Mouse (Mus musculus): Measurements from ENCODE around the gene Adgra3.
A peak's percentile ranks its signal among the peaks of the same experiment; 100 is the strongest.

The Adgra3 gene

DNA sequence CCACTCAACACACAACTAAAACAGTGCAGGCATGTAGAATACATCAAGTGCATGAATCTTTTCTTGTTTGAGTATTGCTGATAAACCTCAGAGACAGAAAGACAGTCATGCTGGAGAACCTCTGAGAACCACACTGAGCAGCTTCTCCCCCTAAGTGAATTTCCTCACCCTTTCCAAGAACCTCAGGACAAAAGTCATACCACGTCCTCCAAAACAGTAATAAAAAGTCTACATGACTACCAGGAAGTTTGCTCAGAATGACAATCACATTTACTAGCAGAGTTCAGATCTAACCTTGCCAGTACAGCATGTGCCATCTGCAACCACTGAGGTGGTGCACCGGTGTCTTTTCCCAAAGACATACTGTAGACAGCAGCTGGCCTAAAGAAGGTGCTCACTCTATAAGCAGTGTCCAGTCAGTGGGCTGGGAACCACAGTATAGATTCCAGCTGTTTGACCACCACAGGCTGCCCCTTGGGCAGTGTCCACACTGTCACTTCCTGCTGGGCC is 27.0 kb downstream of the Adgra3 start:
- no peak for DNase-seq

DNA sequence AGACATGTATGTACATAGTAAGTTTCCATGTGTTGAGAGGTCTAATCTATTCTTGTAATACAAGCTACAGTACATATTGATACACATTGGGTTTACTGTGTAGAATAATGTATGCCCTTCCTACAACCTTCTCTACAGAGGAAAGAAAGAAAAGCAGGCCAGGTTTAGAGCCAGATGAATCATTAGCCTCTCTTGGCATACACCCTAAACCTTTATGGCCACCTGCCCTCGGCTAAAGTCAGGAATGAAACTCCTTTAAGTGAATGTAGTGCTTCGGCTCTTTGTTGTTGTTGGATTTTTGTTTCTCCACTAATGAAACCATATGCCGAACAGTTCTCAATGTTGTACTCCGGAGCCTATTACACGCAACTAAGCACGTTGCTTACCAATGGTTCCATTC is 27.5 kb downstream of the Adgra3 start:
- peak; percentile 29 to 41 for DNase-seq

DNA sequence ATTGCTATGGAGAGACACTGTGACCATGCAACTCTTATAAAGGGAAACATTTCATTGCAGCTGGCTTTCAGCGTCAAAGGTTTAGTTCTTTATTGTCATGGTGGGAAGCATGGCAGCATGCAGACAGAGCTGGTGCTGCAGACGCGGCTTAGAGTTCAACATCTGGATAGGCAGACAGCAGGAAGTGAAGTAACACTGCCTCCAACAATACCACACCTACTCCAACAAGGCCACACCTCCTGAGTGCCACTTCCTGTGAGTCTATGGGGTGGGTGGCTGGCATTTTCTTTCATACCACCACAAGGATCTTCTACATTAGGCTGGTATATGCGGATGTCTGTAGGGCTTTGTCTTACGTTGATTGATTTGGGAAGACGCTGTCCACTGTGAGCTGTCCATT is 29.1 kb downstream of the Adgra3 start:
- no peak for DNase-seq

- peak in 1 of 2 experiments; percentile 38 for DNase-seq
These were observed 31.2 kb downstream of the Adgra3 start for GRCm38 (mm10) chr5:50027561-50027960.

DNA sequence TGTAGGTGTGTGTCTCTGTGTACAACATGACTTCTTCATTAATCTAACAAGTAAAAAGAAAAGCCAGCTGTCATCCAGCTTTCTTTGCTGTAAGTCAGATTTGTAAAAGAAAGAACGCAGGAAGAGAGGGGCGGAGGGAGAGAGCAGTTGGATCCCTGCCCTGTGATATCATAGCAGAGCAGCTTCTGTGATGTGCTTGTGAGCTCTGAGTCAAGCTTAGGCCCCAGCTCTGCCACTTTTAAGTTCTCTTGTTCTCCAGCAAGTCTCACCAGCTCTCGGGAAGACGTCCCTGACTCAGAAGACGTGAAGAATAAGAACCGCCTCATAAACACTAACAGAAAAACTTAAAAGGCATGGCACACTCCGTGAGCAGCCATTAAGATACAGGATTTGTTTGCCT is 31.8 kb downstream of the Adgra3 start:
- DNase-seq: no peak

DNA sequence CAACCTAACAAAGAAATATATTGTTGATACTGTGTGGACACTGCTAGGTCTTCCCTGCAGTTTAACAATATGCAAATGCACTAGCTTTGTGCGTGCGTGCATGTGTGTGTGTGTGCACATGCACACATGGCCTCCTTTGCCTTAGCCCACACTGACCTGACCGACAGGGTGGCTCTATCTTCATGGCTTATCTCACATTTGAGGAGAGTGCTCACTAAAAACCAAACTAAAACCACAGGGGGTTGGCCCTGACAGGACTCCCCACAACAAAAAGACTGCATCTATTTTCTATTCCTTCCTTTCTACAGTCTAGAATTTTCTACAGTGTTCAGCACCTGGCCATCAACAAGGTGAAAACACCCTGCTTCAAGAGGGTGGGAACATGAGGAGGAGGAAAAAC is 32.7 kb downstream of the Adgra3 start:
- DNase-seq: no peak

- DNase-seq: no peak
These were observed 34.7 kb downstream of the Adgra3 start for GRCm38 (mm10) chr5:50024097-50024496.

- no peak for DNase-seq
These were observed 42.7 kb downstream of the Adgra3 start for GRCm38 (mm10) chr5:50015987-50016587.

DNA sequence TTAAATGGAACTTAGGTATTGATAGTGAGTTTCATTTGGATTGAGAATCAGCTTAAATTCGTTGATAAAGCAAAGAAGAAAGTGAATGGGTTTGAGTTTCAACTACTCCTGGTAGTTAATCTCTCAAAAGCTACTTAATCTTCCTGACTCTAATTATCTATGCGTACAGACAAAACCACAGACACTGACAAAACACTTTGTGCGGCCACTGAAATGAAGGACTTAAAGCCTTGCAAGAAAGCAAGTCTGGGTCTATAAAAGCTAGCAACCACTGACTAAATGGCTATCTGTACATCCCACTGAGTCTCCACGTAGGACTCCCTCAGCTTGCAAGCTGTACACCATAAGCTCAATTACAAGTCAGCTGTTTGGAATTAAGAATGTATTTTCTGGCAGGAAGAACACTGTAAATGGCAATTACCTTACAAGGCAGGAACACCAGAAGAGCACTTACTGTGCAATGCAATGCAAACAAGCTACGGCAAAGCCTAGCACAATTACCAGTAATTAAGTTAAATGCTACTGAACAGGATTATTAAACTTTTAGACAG is 43.6 kb downstream of the Adgra3 start:
- no peak for DNase-seq

DNA sequence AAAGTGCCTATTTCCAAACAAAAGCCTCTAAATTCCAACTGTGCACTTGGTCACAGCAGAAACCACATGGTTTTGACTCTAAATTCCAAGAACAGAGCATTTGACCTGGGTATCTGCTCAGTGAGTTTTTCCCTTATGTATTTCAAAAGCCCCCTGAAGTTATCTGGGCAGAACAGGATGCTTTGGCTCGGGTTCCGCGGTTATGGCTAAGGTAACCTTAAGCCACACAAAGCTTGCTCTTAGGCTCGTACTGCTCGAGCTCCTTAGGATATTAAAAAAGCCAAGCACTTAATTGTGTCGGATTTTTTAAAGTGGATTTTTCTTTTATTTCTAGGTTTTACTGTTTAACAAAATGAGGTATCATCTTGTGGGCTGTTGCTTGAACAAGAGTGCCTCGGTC is 44.1 kb downstream of the Adgra3 start:
- DNase-seq: no peak

DNA sequence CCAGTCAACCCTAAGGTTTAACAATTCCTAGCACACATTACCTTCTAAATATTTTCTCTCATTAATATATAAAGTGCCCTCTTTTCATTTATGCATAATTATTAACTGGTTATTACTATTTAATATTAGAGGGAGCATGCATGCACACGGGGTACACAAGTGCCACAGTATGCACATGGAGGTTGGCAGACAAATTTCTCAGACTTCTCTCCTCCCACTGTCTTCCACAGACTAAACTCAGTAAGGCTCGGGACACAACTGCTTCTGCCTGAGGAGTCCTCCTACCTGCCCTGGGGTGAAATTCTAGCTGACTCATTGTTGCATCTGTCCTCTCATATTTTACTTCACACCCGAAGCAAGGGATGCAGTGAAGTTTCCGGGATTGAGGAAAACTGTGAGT is 44.8 kb downstream of the Adgra3 start:
- no peak for DNase-seq

- no peak for DNase-seq
These were observed 50.0 kb downstream of the Adgra3 start for GRCm38 (mm10) chr5:50008841-50009240.

DNA sequence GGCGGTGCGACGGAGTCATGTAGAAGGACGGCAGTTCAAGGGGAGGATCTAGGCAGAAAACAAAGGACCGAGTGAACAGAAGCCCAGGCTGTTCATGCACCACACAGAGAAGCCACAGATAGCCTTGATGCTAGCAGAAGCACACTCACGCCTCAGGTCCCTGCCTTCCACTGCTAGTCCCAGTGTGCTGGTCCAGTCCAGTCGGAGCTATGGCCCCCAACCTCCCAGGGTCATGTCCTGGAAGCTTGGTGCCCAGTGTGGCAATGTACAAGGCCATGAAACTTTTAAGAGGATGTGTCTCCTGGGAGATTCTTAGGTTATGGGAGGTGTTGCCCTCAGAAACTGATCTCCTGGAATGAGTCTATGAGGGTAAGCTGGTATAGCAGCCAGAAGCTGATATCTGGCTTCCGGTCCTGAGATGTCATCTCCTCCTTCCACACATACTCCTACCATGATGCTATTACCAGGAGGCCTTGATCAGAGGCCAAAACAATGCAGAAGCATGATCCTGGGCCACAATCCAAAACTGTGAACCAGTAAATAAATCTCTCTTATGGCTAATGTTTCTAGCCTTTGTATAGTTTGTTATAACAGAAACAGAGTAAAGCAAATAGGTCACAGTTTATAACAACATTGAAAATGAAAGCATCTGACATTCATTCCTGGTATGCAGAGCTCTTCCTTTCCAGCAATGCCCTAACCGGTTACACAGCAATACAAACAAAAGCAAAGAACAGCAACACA is 51.7 kb downstream of the Adgra3 start:
- no peak for DNase-seq

DNA sequence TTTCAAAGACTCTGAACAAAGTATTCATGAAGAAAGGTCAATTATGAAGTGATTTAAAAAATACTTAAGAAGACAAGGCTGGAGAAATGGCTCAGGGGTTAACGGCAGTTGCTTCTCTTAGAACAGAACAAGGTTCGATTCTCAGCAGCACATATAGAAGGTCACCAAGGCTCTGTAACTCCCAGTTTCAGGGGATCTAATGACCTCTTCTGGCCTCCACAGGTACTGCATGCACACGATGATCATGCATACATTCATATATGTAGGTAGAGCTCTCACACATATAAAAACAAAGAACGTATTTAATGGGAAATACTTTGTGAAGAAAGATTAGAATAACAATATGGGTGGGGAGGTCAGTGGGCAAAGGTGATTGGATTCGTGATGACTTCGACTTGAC is 56.5 kb downstream of the Adgra3 start:
- peak; percentile 14 to 59 for DNase-seq

DNA sequence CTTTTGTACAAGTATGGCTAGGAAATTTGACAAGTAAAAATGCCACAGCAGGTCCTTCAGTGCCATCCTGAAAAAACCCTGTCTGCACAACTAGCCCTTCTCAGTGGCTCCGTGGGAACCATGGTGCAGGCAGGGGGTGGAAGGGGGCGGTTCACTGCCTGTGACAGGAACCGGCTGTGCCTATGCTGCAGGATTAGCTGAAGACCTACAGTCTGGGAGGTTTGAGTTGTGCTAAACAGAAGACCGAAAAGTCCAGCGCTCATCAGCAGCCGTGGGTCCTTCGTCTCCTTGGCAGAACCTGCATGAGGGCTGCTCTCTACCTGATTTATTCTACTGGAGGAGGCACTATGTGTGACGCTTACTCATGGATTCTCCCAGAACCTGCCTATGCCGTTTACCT is 59.0 kb downstream of the Adgra3 start:
- no peak for DNase-seq

- DNase-seq: no peak
These were observed 61.8 kb downstream of the Adgra3 start for GRCm38 (mm10) chr5:49997019-49997418.

DNA sequence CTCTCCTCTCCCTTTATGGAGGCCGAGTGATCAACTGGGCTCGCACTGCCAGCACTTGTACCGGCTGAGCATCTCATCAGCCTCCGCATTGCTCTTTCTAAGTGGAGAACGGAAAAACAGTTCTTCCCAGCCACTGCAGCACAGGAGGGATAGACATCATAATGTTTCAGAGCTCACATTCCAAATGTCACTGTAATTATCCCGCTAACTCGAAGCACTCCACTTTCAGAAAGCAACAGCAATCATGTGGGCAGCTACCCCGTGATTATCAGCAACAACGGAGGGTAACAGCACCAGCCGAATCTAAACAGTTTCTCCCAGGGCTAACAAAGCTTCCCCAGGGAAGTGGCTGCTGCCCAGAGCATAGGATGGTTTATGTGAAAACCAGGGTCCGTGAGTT is 62.3 kb downstream of the Adgra3 start:
- DNase-seq: no peak

DNA sequence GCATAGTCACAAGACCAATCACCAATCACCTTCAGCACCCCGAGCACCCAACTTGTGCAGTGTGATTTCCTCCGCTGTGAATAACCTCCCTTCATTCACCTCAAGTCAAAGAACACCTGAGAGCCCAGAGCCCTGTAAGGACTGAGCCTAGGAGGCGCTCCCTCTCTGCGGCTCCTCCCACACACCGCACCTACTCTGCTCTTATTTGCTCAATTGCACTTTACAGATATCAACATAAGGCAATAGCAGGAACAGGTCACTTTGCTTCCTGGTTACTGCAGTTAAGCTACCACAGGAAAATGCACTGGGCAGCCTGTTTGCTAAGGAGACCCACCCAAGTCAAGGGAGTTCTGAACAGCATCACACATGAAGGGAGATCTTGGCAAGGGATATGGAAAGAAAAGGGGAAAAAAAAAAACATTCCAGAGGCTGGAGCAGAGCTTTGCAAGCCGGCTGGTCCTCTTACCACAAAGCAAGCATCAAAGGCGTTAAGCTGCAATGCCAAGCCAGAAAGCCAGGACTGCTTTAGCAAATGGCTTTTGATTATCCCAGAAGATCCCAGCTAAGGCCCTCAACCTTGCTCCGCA is 68.0 kb downstream of the Adgra3 start:
- no peak for DNase-seq

DNA sequence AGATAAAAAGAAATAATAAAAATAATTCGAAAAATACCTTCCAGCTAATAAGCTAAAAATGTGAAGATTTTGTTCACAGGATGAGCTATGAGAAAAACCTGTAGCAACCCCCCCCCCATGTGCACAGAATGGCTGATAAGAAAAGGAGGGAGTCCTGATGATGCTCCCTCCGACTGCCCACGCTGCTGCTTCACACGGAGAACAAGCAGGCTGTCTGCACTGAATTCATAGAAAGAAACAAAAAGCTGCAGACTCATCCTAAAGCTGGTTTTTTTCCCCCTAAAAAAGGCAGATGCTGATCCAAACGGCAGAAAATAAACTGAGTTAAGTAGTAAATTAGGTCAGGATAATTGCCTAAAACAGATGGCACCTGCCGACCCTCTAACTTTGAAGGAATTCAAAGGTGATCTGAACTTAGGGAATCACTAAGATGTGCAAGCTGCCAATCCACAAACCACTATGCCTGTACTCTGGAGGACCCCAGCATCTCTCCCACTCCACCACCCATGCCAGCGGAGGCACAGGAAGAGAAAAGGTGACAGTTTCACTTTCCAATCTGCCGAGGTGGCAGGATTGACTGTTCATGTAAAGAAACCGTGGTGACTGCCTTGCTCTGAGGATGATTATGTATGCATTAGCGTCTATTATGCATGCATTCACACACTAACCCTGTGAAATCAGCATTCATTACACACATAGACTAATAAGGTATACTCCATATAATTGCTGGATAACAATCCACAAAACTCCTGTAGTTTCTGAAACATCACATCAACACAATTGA is 70.6 kb downstream of the Adgra3 start:
- DNase-seq: no peak

GRCm38 (mm10) chr5:49980727-49981126 is 78.1 kb downstream of the Adgra3 start:
- no peak for DNase-seq

DNA sequence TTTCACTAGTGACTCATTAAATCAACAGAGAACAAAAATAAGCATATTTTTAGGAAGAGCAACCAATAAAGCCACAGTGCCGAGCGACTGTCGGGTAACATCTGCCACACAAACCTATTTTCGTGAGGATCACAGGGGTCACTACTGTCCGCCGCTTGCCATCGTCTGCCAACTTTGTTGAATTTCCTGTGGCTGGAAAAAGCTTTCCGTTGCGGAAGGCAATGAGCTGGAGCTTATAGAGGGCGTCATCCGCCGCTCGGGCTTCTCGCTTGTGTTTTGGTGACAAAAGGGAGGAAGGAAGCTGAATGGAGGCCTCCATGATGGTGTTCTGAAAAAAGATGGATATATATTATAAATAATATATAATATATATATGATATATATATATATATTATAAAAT is 79.6 kb downstream of the Adgra3 start:
- no peak for DNase-seq

DNA sequence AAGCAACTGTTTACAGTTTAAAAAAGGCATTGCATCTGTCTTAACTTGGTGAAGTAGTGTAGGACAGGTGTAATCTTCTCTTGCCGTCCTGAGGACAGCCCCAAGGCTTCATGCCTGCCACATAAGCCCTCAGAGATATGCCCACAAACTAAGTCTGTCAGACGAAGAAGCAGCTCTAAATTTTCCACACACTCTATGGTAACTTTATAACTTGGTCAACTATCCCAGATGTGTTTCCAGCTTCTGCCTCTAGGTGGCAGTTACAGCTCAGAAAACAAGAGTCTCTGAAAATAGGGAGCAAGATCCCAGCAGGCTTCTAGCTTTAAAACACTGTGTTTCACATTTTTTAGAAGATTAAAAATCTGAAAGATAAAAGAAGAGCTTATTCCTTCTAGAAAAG is 82.8 kb downstream of the Adgra3 start:
- peak; percentile 67 to 81 for DNase-seq

GRCm38 (mm10) chr5:49974211-49974610 is 84.6 kb downstream of the Adgra3 start:
- peak in 1 of 2 experiments; percentile 31 for DNase-seq

All from kidney, postnatal 36 days (tissue).